Mouse (Mus musculus): ENCODE data around the gene Srd5a2.

The Srd5a2 gene

GRCm38 (mm10) chr17:73986571-73986970 lies 61.1 kb downstream of the Srd5a2 start:
- in situ Hi-C loops (cut with MboI, MseI) = no loop called here

GRCm38 (mm10) chr17:73985936-73986335 lies 61.8 kb downstream of the Srd5a2 start:
- in situ Hi-C loops (cut with MboI, MseI) = no loop called here

GRCm38 (mm10) chr17:73984508-73984907 lies 63.2 kb downstream of the Srd5a2 start:
- in situ Hi-C loops (cut with MboI, MseI) = no loop called here

- in situ Hi-C loops (cut with MboI, MseI) = no loop called here
These were observed 64.8 kb downstream of the Srd5a2 start for GRCm38 (mm10) chr17:73982871-73983270.

- in situ Hi-C loops (cut with MboI, MseI) = no loop called here
These were observed 71.7 kb downstream of the Srd5a2 start for GRCm38 (mm10) chr17:73976066-73976465.

GRCm38 (mm10) chr17:73972648-73973047 lies 75.1 kb downstream of the Srd5a2 start:
- in situ Hi-C loops (cut with MboI, MseI) = no loop called here

- in situ Hi-C loops (cut with MboI, MseI) = no loop called here
These were observed 76.4 kb downstream of the Srd5a2 start for GRCm38 (mm10) chr17:73971291-73971690.

GRCm38 (mm10) chr17:73970361-73971027 lies 77.2 kb downstream of the Srd5a2 start:
- in situ Hi-C loops (cut with MboI, MseI) = no loop called here
